Mouse (Mus musculus) liver (tissue): ENCODE results near the gene Dclk1.

Source experiments
- DNase-seq: peaks from one replicate; pipeline ENCODE4 v3.0.0-alpha.2; 2020; ENCODE audit warnings: mixed read lengths

The Dclk1 gene

GRCm38 (mm10) chr3:55461685-55462655 lies 219.8 kb downstream of the Dclk1 start:
- no peak for DNase-seq

DNA sequence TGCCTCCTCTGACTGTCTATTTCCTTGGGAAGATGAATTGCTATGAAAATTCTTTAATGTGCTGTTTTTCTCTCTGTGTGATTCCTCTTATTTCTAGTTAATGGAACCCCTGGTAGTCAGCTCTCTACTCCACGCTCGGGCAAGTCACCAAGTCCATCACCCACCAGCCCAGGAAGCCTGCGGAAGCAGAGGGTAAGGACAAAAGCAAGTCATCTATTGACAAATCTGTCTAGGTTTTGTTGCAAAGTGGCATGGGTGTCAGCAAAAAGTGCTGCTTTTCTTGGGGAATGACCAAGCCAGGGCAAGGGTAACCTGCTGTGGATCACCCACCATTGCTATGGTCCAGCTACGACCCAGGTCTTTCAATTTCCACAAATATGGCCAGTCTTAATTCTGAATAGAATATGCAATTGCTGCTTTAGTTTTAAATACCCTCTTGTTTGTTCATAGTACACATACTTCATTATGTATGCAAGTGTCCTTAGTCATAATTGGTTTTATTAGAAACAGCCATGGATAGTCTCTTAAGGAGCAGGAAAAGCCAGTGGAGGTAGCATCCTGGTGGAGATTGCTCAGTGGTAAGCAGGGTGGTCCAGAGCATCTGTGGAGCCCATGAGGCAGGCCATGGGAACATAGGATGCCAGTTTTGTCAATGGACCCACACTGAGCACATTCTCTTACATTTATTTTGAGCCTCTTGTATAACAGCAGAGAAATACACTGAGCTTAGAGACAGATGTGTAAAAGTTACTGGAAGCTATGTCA lies 220.9 kb downstream of the Dclk1 start:
- DNase-seq, result no peak

DNA sequence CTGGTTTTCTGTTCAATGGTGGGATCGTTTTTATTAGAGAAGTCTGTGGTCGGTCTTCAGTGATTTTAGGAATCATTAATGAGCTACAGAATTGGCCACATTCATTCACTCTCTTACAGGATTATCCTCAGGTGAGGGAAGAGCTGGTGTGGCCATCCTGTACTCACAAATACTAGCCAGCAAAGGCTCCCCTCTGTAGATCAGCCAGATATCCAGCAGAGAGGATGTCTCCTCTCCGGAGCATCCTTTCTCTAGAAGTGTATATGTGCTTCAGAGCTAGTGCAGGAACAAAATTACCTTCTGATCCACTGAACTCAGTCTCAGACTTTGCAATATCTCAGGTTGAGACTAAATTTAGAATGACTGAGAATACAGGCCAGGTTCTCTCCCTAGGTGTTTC lies 222.1 kb downstream of the Dclk1 start:
- no peak for DNase-seq

DNA sequence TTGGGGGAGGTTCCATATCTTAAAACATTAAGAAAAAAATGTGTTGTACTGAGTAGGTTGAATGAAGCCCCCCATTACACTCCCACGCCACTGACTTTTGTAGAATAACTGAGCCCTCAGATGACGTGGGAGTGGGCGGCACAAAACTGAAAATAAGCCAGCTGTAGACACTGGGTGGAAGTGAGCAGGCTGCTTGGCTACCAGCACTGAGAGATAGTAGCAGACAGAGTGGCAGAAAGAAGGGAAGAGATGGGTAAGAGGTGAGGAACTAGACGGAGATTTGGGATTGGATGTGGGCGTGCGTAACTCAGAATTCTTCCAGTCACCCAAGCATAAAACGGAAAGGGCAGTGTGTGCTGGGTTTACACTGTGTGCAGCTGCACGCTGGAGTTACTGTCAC lies 223.6 kb downstream of the Dclk1 start:
- no peak for DNase-seq

GRCm38 (mm10) chr3:55466348-55466747 lies 224.2 kb downstream of the Dclk1 start:
- no peak for DNase-seq

DNA sequence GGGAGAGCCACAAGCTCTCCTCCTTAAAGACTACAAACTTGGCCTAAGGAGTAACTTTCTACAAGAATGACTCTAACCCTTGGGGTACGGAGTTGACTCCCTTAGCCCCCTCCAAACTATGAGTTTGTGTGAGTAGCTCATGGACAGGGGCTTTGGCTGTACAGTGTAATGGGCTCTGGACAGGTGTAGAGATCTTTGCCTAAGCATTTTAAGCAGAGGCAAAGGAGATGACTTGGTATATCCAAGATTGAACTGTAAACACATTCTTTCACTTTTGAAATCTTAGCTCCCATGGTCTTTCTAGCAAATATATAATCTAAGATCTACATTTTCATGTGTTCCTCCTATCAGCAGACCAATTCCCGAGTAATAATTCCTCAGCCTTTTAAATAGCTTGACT lies 229.9 kb downstream of the Dclk1 start, which contains the start of gene Gm21954:
Gm21954 (minus strand) TSS at position 101 of the 400 bp plus-strand sequence.
- DNase-seq, result no peak

DNA sequence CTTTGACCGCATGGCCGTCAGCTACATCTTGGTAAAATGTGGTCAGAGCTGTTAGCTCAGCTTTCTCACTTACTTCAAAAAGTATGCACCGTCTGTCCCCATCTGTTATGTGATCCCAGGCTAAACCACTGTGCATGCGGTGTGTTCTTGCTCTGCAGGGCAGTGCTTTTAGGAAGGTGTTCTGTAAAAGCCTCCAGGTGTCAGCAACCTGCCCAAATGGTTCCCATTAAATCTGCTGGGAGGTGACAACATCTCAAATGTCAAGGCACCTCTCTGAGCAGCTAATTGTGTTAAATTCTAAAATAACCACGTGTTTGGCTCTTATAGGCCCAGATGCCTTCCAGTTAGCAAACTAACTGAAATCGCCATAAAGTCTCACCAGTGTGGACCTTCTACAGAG lies 231.0 kb downstream of the Dclk1 start:
- DNase-seq, result no peak

GRCm38 (mm10) chr3:55476694-55477093 lies 234.5 kb downstream of the Dclk1 start:
- no peak for DNase-seq

DNA sequence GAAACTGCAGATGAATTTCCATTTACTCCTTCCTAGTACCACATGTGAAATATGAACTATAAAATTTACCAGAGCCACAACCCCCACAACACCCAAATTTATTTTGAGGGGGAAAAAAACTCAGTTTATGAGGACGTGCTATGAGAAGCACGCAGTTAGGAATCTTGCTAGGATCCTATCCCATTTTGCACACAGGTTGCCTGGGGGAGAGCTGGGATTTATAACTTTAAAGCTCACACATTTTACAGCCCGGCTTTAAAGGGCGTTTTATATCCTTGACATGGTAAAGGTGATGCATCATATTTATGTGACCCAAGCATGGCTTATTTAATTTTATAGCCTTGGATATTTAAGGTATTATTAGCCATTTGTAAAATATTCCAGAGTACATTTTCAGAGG lies 237.1 kb downstream of the Dclk1 start:
- DNase-seq, result no peak

DNA sequence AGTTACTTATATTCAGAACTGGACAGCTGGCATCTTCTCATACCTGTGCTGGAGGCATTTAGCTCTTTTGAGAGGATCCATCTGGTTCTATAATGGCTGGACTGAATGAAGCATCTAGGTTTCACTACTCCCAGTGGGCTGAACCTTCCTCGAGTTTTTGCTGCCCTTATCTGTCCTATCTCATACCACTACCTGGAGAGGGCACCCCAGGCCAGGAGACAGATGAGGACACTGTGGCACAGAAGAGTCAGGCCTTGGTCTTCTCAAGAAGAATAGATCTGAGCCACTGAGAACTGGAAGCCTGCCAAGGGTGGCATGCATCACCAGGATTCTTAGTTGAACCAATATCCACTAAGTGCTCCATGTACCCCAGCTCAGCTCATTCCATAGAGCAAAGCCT lies 239.0 kb downstream of the Dclk1 start:
- no peak for DNase-seq

DNA sequence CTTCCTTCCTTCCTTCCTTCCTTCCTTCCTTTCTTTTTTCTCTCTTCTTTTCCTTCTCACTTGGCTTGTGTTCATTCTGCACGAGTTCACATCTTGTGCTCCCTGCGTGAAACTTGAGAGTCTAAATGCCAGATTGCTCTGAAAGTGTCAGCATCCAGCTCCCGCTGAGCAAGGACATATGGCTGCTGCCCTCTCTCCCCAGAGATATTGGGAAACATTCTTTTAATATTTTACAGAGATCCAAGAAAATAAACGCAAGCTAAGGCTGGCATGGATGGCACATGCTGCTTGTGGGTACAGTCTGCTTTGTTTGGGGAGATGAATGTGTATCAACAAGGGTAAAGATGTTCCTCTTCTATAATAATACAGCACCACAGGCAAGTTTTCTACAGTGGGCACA lies 241.2 kb downstream of the Dclk1 start:
- no peak for DNase-seq

GRCm38 (mm10) chr3:55489231-55489990 lies 247.2 kb downstream of the Dclk1 start:
- DNase-seq, result no peak

- DNase-seq, result no peak
Measured at GRCm38 (mm10) chr3:55492021-55492420, 249.9 kb downstream of the Dclk1 start.

GRCm38 (mm10) chr3:55494348-55494747 lies 252.2 kb downstream of the Dclk1 start:
- no peak for DNase-seq

GRCm38 (mm10) chr3:55495231-55495630 lies 253.1 kb downstream of the Dclk1 start:
- no peak for DNase-seq

- DNase-seq, result no peak
Measured at GRCm38 (mm10) chr3:55495866-55496265, 253.7 kb downstream of the Dclk1 start.

- DNase-seq, result no peak
Measured at GRCm38 (mm10) chr3:55496462-55496941, 254.3 kb downstream of the Dclk1 start.

DNA sequence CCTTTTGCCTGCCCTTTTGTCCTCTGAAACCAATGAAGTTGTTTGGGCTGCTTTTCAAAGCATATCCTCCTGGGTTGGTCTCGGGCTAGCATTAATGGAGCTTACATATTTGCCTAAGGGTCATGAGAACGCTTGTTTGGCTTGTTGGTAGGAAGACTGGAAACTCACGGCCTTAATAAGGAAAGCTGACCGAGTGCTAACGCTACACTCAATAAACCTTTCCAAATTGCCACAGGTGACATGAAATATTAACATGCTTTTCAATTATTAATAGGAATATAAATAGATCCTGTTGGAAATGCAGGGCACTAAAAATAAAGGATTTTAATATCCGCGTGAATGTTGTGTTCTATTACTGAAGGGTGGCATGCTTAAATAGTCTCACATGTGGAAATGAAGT lies 257.1 kb downstream of the Dclk1 start:
- DNase-seq, result no peak

- no peak for DNase-seq
Measured at GRCm38 (mm10) chr3:55510198-55510597, 268.0 kb downstream of the Dclk1 start.

GRCm38 (mm10) chr3:55511658-55512057 lies 269.5 kb downstream of the Dclk1 start:
- no peak for DNase-seq

- DNase-seq, result no peak
Measured at GRCm38 (mm10) chr3:55515966-55516365, 273.8 kb downstream of the Dclk1 start.

GRCm38 (mm10) chr3:55517454-55518014 lies 275.4 kb downstream of the Dclk1 start:
- no peak for DNase-seq
